Mouse (Mus musculus): Measurements from ENCODE around the gene Nsun6. TPM values are rescaled to one million over a fixed set of nuclear protein-coding genes. Genes with fewer than 3 reads are reported as not detected.

Gene Nsun6
- polyA plus RNA-seq (2015; fragmentation: Nextera tagmentation; extraction: Ambion mirVana) = 6.7 and 7.8 TPM in 2 replicates

DNA sequence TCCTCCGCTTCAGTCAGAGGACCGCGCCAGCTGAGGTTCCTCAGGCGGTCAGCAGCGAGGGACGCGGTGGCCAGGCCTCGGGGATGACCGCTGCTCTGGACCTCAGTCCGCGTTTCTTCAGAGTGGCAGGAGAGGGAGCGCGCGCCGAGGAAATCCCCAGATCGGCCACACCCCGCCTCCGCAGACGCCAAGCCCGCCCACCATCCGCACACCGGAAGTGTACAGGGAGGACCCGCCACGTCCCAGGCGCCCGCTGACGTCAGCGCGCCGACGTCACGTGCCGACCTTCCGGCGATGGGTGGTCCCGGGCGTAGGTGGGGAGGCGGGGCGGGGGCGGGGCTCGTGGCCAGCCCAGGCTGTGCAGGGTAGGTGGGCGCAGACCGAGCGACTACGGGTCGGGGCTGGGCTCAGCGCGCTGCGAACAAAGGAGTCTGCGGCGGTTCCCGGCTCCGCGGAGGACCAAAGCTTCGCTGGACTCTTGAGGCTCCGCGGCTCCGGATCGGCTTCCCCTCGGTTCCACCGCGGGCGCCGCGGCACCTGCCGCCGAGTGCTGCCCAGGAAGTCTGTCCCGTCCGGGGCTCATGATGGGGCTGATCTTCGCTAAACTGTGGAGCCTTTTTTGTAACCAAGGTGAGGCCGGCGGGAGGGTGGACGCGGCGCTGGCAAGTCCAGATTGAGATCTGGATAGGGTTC lies at the start of gene Nsun6:
TSS of gene Nsun6 (minus strand) at position 125 of the 693 bp plus-strand sequence.

DNA sequence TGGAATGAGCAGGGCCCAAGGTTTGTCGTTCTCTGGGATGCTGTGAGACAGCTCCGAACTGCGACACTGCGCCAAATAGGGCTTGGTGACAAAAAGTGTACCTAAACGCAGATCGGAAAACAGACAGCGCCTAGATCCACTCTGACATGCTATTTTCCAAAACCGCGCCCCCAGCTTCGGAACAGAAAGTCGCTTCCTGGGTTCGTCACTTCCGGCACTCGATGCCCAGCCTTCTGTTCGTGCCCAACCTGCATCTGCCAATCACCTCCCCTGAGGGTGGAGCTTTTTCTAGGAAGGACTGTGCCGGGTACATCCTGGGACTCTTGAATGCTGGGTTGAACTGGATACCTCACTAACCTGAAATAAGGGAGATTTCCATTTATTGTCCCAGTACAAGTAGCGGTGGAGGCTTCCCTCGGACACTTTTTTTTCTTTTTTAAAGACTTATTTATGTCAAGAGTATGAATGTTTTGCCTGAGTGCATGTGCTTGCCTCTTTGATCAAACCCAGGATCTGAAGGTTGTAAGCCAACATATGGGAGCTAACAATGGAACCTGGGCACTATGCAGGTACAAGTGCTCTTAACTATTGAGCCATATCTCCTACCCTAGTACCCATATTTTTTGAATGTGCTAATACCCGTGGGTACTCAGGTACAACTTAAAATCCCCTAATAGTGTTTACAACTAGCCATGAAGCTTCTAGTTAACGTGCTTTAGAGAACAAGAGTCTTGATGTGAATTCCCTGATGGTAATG lies 5.6 kb downstream of the Nsun6 start, which contains the start of gene Arl5b:
TSS of gene Arl5b (plus strand) at position 279 of the 757 bp plus-strand sequence.

Other genes starting within 250 kb of the Nsun6 start
- gene Arl5b, start 5.7 kb downstream of the Nsun6 start, polyA plus RNA-seq (2015; fragmentation: Nextera tagmentation; extraction: Ambion mirVana) = 9.8 TPM in 2 replicates